Mouse (Mus musculus) lung, postnatal 0 days (tissue): Measurements from ENCODE around the gene Cpsf3.

Experiments
- CTCF ChIP-seq: IDR thresholded peaks from 2 replicates; pipeline ENCODE4 v1.5.1; 2016; ENCODE audit warnings: antibody characterized with exemption, mild to moderate bottlenecking
- EP300 ChIP-seq: IDR thresholded peaks from 2 replicates; pipeline ENCODE4 v1.6.1; 2016; ENCODE audit warnings: antibody characterized with exemption, mild to moderate bottlenecking, control low read depth

DNA sequence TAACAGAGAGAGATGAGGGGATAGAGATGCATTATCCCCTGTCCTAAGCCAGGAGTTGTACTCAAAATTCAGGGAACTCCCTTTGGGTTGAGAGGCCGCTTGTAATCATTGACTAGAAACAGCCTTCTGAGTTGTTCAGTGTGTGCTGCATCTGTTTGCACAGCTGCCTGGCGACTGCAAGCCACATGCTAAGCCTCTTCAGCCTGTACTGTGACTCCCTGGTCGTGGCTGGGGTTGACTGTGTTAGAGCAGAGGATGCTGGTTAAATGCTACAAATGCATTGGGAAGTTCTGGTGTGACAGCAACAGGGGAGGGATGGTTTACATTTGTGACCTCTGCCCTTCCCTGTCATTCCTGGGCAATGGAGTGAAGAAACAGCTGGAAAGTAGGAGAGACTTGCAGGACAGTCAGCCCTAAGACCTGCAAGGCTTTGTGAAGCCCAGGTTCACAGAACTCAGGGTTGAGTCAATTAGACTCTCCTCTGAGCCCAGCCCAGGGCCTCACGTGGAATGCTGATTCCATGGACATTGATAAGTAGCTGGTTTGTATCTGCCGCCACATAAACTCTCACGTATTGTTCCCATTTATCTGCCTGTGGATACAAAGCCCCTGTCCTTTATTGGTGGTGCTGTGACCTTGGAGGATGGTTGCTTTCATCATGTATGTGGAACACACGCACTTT, 37.3 kb upstream of the Cpsf3 start:
- TF ChIP-seq CTCF = no peak
- no peak for TF ChIP-seq EP300
